Mouse (Mus musculus) cerebellum, adult 2 months (tissue): ENCODE measurements at regions not wholly inside any gene's neighbourhood (a gene's known extent, or its start where the extent isn't known, plus 50 kb on each side); places are given as distances from the start of the nearest gene placed in this dataset.

Source experiments
- CTCF ChIP-seq: fragments of 200-500 bp; IDR thresholded peaks from 2 replicates; pipeline ENCODE4 v1.5.1; 2011; ENCODE audit warnings: low read depth, mild to moderate bottlenecking, control low read depth, low read length, moderate library complexity, borderline replicate concordance; ENCODE audit not compliant: insufficient read depth
- POLR2A ChIP-seq: fragments of 200-500 bp; IDR thresholded peaks from 2 replicates; pipeline ENCODE4 v1.6.1; 2011; ENCODE audit warnings: low read length, control low read depth, borderline replicate concordance; ENCODE audit not compliant: insufficient read depth

DNA sequence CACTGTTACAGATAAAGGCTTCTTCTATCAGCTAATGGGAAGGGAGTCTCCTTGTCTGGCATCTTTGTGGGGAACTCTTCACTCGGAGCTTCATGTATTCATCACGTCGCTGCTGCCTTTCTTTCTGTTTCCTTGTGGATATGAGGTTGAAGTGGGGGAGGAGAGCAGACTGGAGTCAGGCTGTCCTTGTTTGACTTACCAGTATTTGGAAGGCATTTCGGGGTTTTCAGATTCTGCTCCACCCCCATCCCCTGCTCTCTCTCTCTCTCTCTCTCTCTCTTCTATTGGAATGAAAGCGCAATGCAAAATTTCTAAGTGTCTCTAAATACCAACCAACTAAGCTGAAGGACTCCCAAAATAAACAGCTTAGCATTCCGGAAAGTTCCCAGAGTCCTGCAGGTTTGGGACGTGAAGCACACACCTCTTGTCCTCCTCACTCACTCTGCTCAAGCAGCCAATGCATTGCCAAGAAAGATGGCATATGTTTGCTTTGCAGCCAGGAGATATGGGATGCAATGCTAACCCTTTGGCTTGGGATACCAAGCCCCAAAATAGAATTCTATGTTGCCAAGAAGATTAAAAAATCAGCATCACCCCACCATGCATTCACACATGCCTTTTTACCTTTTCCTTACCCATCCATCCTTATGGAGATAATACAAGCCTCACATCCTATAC is 670.3 kb downstream of the Cdk5rap2 start:
- no peak for TF ChIP-seq CTCF
- TF ChIP-seq POLR2A = no peak
